Mouse (Mus musculus) midbrain, embryonic 16.5 days (tissue): ENCODE measurements around the gene Il27ra. TPM values are rescaled to one million over a fixed set of nuclear protein-coding genes. Genes with fewer than 3 reads are reported as not detected.
"Not testable (repeated sequence)": the region's sequence is repeated elsewhere in the genome, so short reads cannot be mapped to it uniquely, and the experiment has no call there.

ENCODE experiments used
- ATAC-seq: fragments of 200-750 bp; cut with Nextera tagmentation; 2 replicates; pipeline ENCODE4 v1.8.0; 2017; ENCODE audit warnings: moderate TSS enrichment
- H3K27ac ChIP-seq: fragments of 300-500 bp; sonication (generic); 2 replicates; pipeline ENCODE4 v1.5.1; 2014; ENCODE audit warnings: mild to moderate bottlenecking, low read length, mixed read lengths
- H3K27me3 ChIP-seq: fragments of 300-500 bp; sonication (generic); 2 replicates; pipeline ENCODE4 v1.6.1; 2014; ENCODE audit warnings: low read depth, low read length, mixed read lengths; ENCODE audit not compliant: control insufficient read depth, insufficient read depth
- H3K36me3 ChIP-seq: fragments of 300-500 bp; sonication (generic); 2 replicates; pipeline ENCODE4 v1.6.1; 2014; ENCODE audit warnings: mild to moderate bottlenecking, low read length, moderate library complexity, mixed read lengths; ENCODE audit not compliant: control insufficient read depth, insufficient read depth
- H3K4me1 ChIP-seq: fragments of 300-500 bp; sonication (generic); 2 replicates; pipeline ENCODE4 v1.6.1; 2014; ENCODE audit warnings: mild to moderate bottlenecking, low read length, mixed read lengths; ENCODE audit not compliant: control insufficient read depth, insufficient read depth
- H3K4me2 ChIP-seq: fragments of 300-500 bp; sonication (generic); 2 replicates; pipeline ENCODE4 v1.6.1; 2014; ENCODE audit warnings: mild to moderate bottlenecking, low read length, mixed read lengths
- H3K4me3 ChIP-seq: fragments of 300-500 bp; sonication (generic); 2 replicates; pipeline ENCODE4 v1.5.1; 2014; ENCODE audit warnings: low read depth, mild to moderate bottlenecking, low read length, moderate library complexity, mixed read lengths
- H3K9ac ChIP-seq: fragments of 300-500 bp; sonication (generic); 2 replicates; pipeline ENCODE4 v1.6.1; 2014; ENCODE audit warnings: low read depth, low read length, mixed read lengths
- H3K9me3 ChIP-seq: fragments of 300-500 bp; sonication (generic); replicated peaks from 2 replicates; pipeline ENCODE4 v1.6.1; 2014; ENCODE audit warnings: mild to moderate bottlenecking, low read length, mixed read lengths; ENCODE audit not compliant: control insufficient read depth, poor library complexity, severe bottlenecking
- whole genome bisulfite sequencing: fragments of 180-500 bp; shearing (Covaris S2); extraction: QIAGEN DNeasy Blood & Tissue Kit; methylation state at CpG from one replicate; pipeline ENCODE4 v1.1.7; 2014; 5-methylcytosine and 5-hydroxymethylcytosine counted together
- polyA plus RNA-seq: library from polyadenylated mRNA; unstranded; fragments of >200 nt; fragmentation: Nextera tagmentation; extraction: Ambion mirVana; gene quantifications from 2 replicates; pipeline ENCODE4 v1.2.1, GENCODE M21; 2015

Gene Il27ra
- polyA plus RNA-seq, 1 experiment from 2014 or later: 0.26 TPM

GRCm38 (mm10) chr8:84008362-84008761, 34.0 kb downstream of the Il27ra start:
- peaks cover 21% of the 10 kb centered on the region for H3K27me3 ChIP-seq
- no peaks in the 10 kb centered on the region for H3K9me3 ChIP-seq
- no peaks in the 10 kb centered on the region for H3K36me3 ChIP-seq
- 27% methylated on average over 7 of the region's 7 CpGs for WGBS
- ATAC-seq: no peak
- H3K27ac ChIP-seq: no peak overlapping the region
- H3K4me1 ChIP-seq: peaks cover 24% of the 10 kb centered on the region
- H3K9ac ChIP-seq: no peak overlapping the region
- no peak overlapping the region for H3K4me3 ChIP-seq
- H3K4me2 ChIP-seq: no peak overlapping the region

GRCm38 (mm10) chr8:84005502-84005901, 36.9 kb downstream of the Il27ra start:
- H3K9me3 ChIP-seq, H3K9ac ChIP-seq, H3K36me3 ChIP-seq, H3K4me3 ChIP-seq, H3K27ac ChIP-seq, H3K4me2 ChIP-seq, ATAC-seq, H3K4me1 ChIP-seq: not testable (repeated sequence)
- 95% methylated on average over 7 of the region's 7 CpGs for WGBS
- peaks cover 15% of the 10 kb centered on the region for H3K27me3 ChIP-seq

DNA sequence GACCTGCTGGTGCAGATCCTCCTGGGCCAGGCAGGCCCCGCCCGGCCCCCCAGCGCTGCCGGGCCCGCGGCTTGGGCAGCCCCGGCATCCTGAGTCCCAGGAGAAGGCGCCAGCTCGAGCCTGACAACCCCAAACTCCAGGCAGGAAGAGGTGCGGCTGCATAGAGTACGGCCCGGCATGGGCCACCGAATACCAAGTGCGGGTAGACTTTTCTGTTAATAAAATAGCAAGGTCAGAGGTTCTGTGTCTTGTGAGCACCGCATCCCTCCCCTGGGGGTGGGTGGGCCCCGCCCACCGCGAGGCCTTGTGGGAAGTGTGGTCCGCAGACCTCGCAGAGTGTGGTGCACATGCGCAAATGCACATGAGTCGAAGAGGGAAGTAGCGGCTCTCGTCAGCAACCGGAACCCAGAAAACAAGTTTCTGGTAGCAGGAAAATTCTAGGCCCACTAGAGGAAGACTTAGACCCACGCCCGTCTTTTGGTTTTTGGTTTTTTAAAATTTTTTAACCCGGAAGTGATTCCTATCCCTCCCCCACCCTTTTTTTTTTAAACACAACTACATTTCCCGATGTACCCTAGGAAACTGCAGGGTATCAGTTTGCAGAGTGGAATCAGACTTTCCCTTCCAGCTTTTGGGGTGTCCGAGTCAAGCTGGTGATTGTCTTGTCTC, 37.7 kb downstream of the Il27ra start:
- Histone ChIP-seq H3K4me2 (peak overlapping the region; percentile 97), H3K9me3 (no peaks in the 10 kb centered on the region), H3K36me3 (0 out of 2 replicates have a peak, but pooled peaks cover 3% of the 10 kb centered on the region), H3K4me1 (peaks cover 5% of the 10 kb centered on the region; the same call in 1 of the 2 replicates), H3K4me3 (peak overlapping the region; percentile 64), H3K9ac (peak overlapping the region; percentile 87), H3K27ac (peak overlapping the region; percentile 60), H3K27me3 (peaks cover 12% of the 10 kb centered on the region; the same call in 1 of the 2 replicates)
- ATAC-seq: peak; percentile 81
- WGBS: 1% methylated on average over 30 of the region's 30 CpGs

GRCm38 (mm10) chr8:84003612-84004246, 38.7 kb downstream of the Il27ra start:
- Histone ChIP-seq H3K4me2 (peak overlapping the region; percentile 97), H3K36me3 (0 out of 2 replicates have a peak, but pooled peaks cover 3% of the 10 kb centered on the region), H3K4me1 (peaks cover 13% of the 10 kb centered on the region), H3K27ac (no peak overlapping the region), H3K9me3 (no peaks in the 10 kb centered on the region), H3K4me3 (peak overlapping the region; percentile 64), H3K27me3 (peaks cover 12% of the 10 kb centered on the region; the same call in 1 of the 2 replicates), H3K9ac (peak overlapping the region; percentile 87; the same call in 1 of the 2 replicates)
- 73% methylated on average over 6 of the region's 6 CpGs for WGBS
- no peak for ATAC-seq

DNA sequence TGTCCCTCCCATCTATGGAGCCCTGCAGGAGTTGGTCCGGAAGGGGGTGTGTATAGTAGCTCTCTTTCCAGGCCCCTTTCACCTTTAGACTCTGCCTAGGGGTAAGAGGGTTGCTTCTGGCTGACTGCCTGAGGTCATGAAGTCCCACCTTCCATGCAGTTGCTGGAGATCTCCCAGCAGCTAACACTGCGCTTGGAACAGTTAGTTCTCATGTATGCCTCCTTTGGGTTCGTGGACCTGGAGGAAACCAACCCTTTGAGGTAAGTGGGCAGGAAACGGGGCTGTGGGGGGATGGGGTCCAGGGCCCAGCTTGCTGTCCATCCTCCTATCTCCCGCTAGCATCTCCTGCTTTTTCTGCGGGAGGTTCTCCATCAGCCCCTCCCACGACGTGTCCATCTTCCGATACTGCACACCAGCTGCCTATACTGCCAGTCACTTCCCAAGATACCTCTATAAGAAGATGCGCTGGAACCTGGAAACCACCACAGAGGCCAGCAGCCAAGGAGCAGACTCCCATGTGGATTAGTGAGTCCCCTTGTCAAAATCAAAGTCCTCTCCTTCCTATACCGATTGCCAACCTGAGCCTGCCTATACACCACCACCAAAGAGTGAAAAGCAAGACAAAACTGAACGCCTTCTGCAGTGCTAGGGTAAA, 39.3 kb downstream of the Il27ra start:
- Histone ChIP-seq H3K4me1 (peaks cover 15% of the 10 kb centered on the region), H3K9me3 (no peaks in the 10 kb centered on the region), H3K4me3 (no peak overlapping the region), H3K27me3 (peaks cover 12% of the 10 kb centered on the region; the same call in 1 of the 2 replicates), H3K36me3 (0 out of 2 replicates have a peak, but pooled peaks cover 3% of the 10 kb centered on the region), H3K4me2 (no peak overlapping the region), H3K27ac (no peak overlapping the region), H3K9ac (0 out of 2 replicates have a peak overlapping the region, but pooled peaks have one; percentile 6)
- ATAC-seq: no peak
- WGBS: 47% methylated on average over 12 of the region's 12 CpGs

GRCm38 (mm10) chr8:84001281-84002000, 40.9 kb downstream of the Il27ra start, which contains the start of gene 1700067K01Rik:
Gene 1700067K01Rik, plus strand, starts transcription at chr8:84001502.
- Histone ChIP-seq H3K9me3 (no peaks in the 10 kb centered on the region), H3K27ac (no peak within 1 kb of the TSS), H3K4me2 (peak within 1 kb of the TSS; percentile 16; the same call in 1 of the 2 replicates), H3K4me1 (peaks cover 16% of the 10 kb centered on the region), H3K27me3 (peaks cover 12% of the 10 kb centered on the region; the same call in 1 of the 2 replicates), H3K4me3 (no peak within 1 kb of the TSS), H3K36me3 (0 out of 2 replicates have a peak, but pooled peaks cover 3% of the 10 kb centered on the region), H3K9ac (peak within 1 kb of the TSS; percentile 41)
- WGBS: 20% methylated on average over 60 of the region's 61 CpGs
- ATAC-seq: no peak

- 96% methylated on average over 2 of the region's 2 CpGs for WGBS
- H3K9me3 ChIP-seq: no peaks in the 10 kb centered on the region
- no peak overlapping the region for H3K27ac ChIP-seq
- ATAC-seq: no peak
- peaks cover 12% of the 10 kb centered on the region; the same call in 1 of the 2 replicates for H3K27me3 ChIP-seq
- no peak overlapping the region for H3K4me3 ChIP-seq
- no peak overlapping the region for H3K9ac ChIP-seq
- H3K4me1 ChIP-seq: peaks cover 19% of the 10 kb centered on the region
- H3K36me3 ChIP-seq: 0 out of 2 replicates have a peak, but pooled peaks cover 3% of the 10 kb centered on the region
- no peak overlapping the region for H3K4me2 ChIP-seq
These were observed 42.6 kb downstream of the Il27ra start for GRCm38 (mm10) chr8:83999825-84000224.

GRCm38 (mm10) chr8:83999057-83999705, 43.2 kb downstream of the Il27ra start:
- peak overlapping the region; percentile 77 for H3K4me3 ChIP-seq
- no peaks in the 10 kb centered on the region for H3K9me3 ChIP-seq
- H3K36me3 ChIP-seq: 0 out of 2 replicates have a peak, but pooled peaks cover 3% of the 10 kb centered on the region
- ATAC-seq: no peak
- no peak overlapping the region for H3K27ac ChIP-seq
- peak overlapping the region; percentile 46; the same call in 1 of the 2 replicates for H3K9ac ChIP-seq
- H3K4me1 ChIP-seq: peaks cover 19% of the 10 kb centered on the region
- peaks cover 12% of the 10 kb centered on the region; the same call in 1 of the 2 replicates for H3K27me3 ChIP-seq
- H3K4me2 ChIP-seq: peak overlapping the region; percentile 89
- 68% methylated on average over 16 of the region's 16 CpGs for WGBS
